Mouse (Mus musculus) hindbrain, embryonic 14.5 days (tissue): ENCODE data around the gene Smarcd2. TPM values are rescaled to one million over a fixed set of nuclear protein-coding genes. Genes with fewer than 3 reads are reported as not detected.
"Not testable (repeated sequence)": the region's sequence is repeated elsewhere in the genome, so short reads cannot be mapped to it uniquely, and the experiment has no call there.

Source experiments
- ATAC-seq: fragments of 200-750 bp; cut with Nextera tagmentation; 2 replicates; pipeline ENCODE4 v1.8.0; 2017; ENCODE audit warnings: moderate number of reproducible peaks, mild to moderate bottlenecking, moderate TSS enrichment, moderate library complexity; ENCODE audit not compliant: low FRiP score
- DNase-seq: peaks from one replicate; pipeline ENCODE4 v3.0.0-alpha.2; 2015; ENCODE audit warnings: low spot score
- H3K27ac ChIP-seq: fragments of 300-500 bp; sonication (generic); 2 replicates; pipeline ENCODE4 v1.5.1; 2014; ENCODE audit warnings: mild to moderate bottlenecking, moderate library complexity
- H3K27me3 ChIP-seq: fragments of 300-500 bp; sonication (generic); 2 replicates; pipeline ENCODE4 v1.6.1; 2014; ENCODE audit warnings: mild to moderate bottlenecking, low read length, mixed read lengths; ENCODE audit not compliant: control insufficient read depth, insufficient read depth
- H3K36me3 ChIP-seq: fragments of 300-500 bp; sonication (generic); replicated peaks from 2 replicates; pipeline ENCODE4 v1.6.1; 2014; ENCODE audit not compliant: control insufficient read depth, insufficient read depth
- H3K4me1 ChIP-seq: fragments of 300-500 bp; sonication (generic); replicated peaks from 2 replicates; pipeline ENCODE4 v1.6.1; 2014; ENCODE audit warnings: antibody characterized with exemption, low read length, mixed read lengths; ENCODE audit not compliant: control insufficient read depth, insufficient read depth
- H3K4me2 ChIP-seq: fragments of 300-500 bp; sonication (generic); replicated peaks from 2 replicates; pipeline ENCODE4 v1.6.1; 2014; ENCODE audit warnings: mild to moderate bottlenecking, moderate library complexity
- H3K4me3 ChIP-seq: fragments of 300-500 bp; sonication (generic); replicated peaks from 2 replicates; pipeline ENCODE4 v1.5.1; 2014; ENCODE audit warnings: mild to moderate bottlenecking, low read length
- H3K9ac ChIP-seq: fragments of 300-500 bp; sonication (generic); 2 replicates; pipeline ENCODE4 v1.6.1; 2014
- H3K9me3 ChIP-seq: fragments of 300-500 bp; sonication (generic); 2 replicates; pipeline ENCODE4 v1.6.1; 2016; ENCODE audit warnings: low read length; ENCODE audit not compliant: control insufficient read depth
- WGBS: fragments of 180-500 bp; shearing (Covaris S2); extraction: QIAGEN DNeasy Blood & Tissue Kit; methylation state at CpG from one replicate; pipeline ENCODE4 v1.1.7; 2014; 5-methylcytosine and 5-hydroxymethylcytosine counted together
- polyA plus RNA-seq: library from polyadenylated mRNA; unstranded; fragments of >200 nt; fragmentation: Nextera tagmentation; extraction: Ambion mirVana; gene quantifications from 2 replicates; pipeline ENCODE4 v1.2.1, GENCODE M21; 2014

Smarcd2 gene
- polyA plus RNA-seq, 1 experiment from 2014 or later, result 16.8 TPM

DNA sequence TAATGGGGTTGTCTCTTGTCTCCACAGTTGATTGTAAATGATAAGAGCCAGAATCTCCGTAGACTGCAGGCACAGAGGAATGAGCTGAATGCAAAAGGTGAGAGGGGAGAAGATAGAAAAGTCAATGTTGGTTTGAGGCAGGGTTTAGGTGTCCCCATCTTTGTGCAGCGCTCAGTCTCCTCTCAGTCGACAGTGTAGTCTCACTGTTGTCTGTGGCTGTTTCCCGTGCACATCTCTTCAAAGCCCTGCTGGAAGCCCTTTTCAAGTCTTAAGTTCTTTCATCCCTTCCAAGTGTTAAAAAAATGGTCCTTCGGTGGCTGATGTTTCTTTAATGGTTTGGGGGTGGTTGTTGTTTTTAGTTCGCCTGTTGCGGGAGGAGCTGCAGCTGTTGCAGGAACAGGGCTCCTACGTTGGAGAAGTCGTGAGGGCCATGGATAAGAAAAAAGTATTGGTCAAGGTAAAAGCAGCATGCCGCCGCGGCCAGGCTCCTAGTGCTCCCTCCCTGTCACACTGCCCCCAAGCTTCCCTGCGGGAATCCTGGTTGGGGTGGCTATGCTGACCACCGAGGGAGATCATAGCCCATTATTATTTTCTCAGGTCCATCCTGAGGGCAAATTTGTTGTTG, 11.8 kb downstream of the Smarcd2 start:
- Histone ChIP-seq H3K27me3 (no peaks in the 10 kb centered on the region), H3K4me3 (no peak overlapping the region), H3K4me1 (peaks cover 9% of the 10 kb centered on the region), H3K9me3 (no peaks in the 10 kb centered on the region), H3K4me2 (no peak overlapping the region), H3K9ac (no peak overlapping the region), H3K36me3 (peaks cover 74% of the 10 kb centered on the region), H3K27ac (no peak overlapping the region)
- ATAC-seq (no peak), DNase-seq (no peak)
- WGBS, result 88% methylated on average over 14 of the region's 14 CpGs

DNA sequence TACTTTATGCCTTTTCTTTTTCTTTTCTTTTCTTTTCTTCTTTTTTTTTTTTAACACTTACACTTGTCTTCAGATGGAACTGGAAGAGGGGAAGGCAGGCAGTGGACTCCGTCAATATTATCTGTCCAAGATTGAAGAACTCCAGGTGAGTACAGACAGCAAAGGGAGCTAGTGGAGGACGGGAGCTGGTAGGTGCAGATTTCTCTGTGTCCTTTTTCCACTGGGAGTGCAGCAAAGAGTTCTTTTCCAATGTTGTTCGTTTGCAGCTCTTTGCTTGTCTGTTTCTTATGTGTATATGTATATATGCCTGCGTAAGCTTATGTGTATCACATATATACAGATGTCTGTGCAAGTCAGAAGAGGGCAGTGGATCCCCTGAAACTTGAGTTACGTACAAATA, 16.0 kb downstream of the Smarcd2 start:
- peaks cover 18% of the 10 kb centered on the region for H3K4me1 ChIP-seq
- H3K4me2 ChIP-seq, result peak overlapping the region; percentile 97
- no peaks in the 10 kb centered on the region for H3K9me3 ChIP-seq
- ATAC-seq (no peak), DNase-seq (no peak)
- peak overlapping the region; percentile 88 for H3K9ac ChIP-seq
- peaks cover 56% of the 10 kb centered on the region for H3K36me3 ChIP-seq
- 81% methylated on average over 5 of the region's 5 CpGs for WGBS
- H3K27ac ChIP-seq, result 0 out of 2 replicates have a peak overlapping the region, but pooled peaks have one; percentile 79
- peak overlapping the region; percentile 77 for H3K4me3 ChIP-seq
- no peaks in the 10 kb centered on the region for H3K27me3 ChIP-seq

DNA sequence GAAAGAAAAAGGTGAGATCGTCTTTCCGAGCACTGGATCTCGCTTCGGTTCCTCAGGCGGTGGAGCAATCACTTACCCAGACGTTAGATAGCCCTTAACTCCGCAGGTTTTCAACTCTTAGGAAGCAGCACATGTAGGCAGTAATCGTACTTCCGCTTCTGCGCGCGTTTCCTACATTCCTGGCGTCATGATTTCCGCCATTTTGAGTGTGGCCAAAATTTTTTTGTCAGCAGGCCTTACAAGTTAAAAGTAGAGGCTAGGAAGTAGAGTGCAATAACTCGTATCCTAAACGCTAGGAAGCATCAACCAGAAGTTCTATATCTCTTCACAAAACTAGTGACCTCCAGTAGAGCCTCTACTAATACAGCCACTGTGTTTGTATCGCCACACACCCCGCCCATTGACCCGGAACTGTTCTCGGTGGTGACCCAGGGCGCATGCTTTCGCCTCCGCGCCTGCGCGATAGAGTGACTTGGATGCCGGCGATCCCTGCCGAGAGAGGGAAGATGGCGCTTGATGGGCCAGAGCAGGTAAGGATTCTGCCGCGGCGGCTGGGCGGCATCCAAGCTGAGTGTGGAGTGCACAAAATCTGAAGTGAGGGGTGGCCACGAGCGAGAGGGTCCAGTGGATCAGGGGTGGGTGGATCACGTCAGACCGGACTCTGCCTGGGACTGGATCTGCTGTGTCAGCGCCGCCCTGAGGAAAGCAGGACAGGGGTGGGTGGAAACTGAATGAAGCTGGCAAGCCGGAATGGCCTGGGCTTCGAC, 16.9 kb downstream of the Smarcd2 start, which contains the start of the genes Ftsj3 and Psmc5:
Gene Ftsj3 (minus strand): TSS at position 395 of the 767 bp plus-strand sequence.
Gene Psmc5 (plus strand): TSS at position 470 of the 767 bp plus-strand sequence.
- H3K9ac ChIP-seq, result peak within 1 kb of the TSS; percentile 88
- peak within 1 kb of the TSS; percentile 97 for H3K4me2 ChIP-seq
- H3K27me3 ChIP-seq, result no peaks in the 10 kb centered on the region
- DNase-seq (peak; percentile 97), ATAC-seq (peak; percentile 94)
- peak within 1 kb of the TSS; percentile 79 for H3K27ac ChIP-seq
- no peaks in the 10 kb centered on the region for H3K9me3 ChIP-seq
- H3K4me3 ChIP-seq, result peak within 1 kb of the TSS; percentile 77
- under 1% methylated on average over 42 of the region's 42 CpGs for WGBS
- peaks cover 56% of the 10 kb centered on the region for H3K36me3 ChIP-seq
- peaks cover 18% of the 10 kb centered on the region for H3K4me1 ChIP-seq

DNA sequence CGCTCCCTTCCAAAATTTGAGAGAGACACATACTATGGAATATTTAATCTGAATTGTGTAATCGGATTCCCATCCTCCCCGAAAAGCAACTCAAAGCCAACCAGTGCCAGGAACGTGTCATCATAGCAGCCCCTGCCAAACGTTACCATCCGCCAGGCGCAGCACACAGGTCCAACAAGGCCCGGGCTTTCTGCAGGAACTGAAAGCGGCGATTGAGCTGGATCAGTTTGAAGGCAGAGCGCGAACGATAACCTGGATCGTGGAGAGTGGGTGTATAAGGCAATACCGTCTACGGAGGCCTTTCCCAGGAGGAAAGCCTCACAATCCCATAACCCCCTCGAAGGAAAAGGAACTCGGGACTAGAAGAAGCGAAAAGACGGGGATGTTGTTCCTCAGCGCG, 17.6 kb downstream of the Smarcd2 start:
- DNase-seq (no peak), ATAC-seq (no peak)
- Histone ChIP-seq H3K4me1 (peaks cover 18% of the 10 kb centered on the region), H3K4me3 (peak overlapping the region; percentile 77), H3K27me3 (no peaks in the 10 kb centered on the region), H3K4me2 (peak overlapping the region; percentile 97), H3K27ac (no peak overlapping the region), H3K9me3 (no peaks in the 10 kb centered on the region), H3K9ac (peak overlapping the region; percentile 88), H3K36me3 (peaks cover 57% of the 10 kb centered on the region)
- whole genome bisulfite sequencing, result 5% methylated on average over 22 of the region's 22 CpGs

DNA sequence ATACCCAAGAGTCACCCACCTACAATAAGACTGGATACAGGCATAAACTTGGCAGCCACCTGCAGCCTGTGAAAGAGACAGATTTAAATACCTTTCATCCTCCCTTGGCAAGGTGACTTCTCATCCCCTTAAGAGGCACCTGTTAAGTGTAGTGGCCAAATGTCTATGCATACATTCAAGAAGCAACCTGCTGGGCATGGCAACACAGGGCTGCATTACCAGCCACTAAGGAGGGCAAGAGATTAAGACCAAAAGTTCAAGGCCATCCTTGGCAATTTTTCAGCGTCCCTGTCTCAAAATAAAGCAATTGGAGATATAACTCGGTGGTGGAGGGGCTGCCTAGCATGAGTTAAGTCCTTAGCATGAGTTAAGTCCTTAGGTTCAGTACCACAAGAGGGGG, 18.0 kb downstream of the Smarcd2 start:
- H3K36me3 ChIP-seq, result peaks cover 61% of the 10 kb centered on the region
- H3K27ac ChIP-seq, result no peak overlapping the region
- H3K27me3 ChIP-seq, result no peaks in the 10 kb centered on the region
- 27% methylated on average over 2 of the region's 2 CpGs for WGBS
- H3K4me1 ChIP-seq, result peaks cover 18% of the 10 kb centered on the region
- peak overlapping the region; percentile 88 for H3K9ac ChIP-seq
- no peak for ATAC-seq
- peak overlapping the region; percentile 97 for H3K4me2 ChIP-seq
- no peak for DNase-seq
- peak overlapping the region; percentile 77 for H3K4me3 ChIP-seq
- H3K9me3 ChIP-seq, result no peaks in the 10 kb centered on the region

DNA sequence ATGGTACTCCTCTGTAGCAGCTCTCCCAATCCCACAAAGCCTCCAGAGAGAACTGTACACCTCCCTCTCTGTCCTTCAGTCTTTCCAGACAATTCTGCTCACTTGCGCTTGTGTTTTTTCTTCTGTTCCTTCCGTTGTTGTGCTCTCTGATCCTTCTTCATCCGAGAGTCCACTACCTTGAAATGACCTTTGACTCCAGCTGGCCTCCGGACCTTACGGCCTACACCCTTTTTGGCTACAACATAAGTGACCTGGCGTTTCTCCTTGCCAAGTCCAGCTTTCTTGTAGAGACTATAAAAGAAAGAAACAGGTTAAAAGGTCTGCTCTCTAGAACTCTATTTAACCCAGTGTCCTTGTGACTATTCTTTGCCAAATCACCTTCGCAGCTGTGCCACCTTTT, 23.4 kb downstream of the Smarcd2 start:
- H3K4me1 ChIP-seq, result no peaks in the 10 kb centered on the region
- WGBS, result 92% methylated on average over 7 of the region's 7 CpGs
- no peak overlapping the region for H3K9ac ChIP-seq
- H3K27me3 ChIP-seq, result no peaks in the 10 kb centered on the region
- no peak for DNase-seq
- H3K27ac ChIP-seq, result no peak overlapping the region
- no peak overlapping the region for H3K4me2 ChIP-seq
- peaks cover 97% of the 10 kb centered on the region for H3K36me3 ChIP-seq
- H3K4me3 ChIP-seq, result no peak overlapping the region
- ATAC-seq, result no peak
- H3K9me3 ChIP-seq, result no peaks in the 10 kb centered on the region

DNA sequence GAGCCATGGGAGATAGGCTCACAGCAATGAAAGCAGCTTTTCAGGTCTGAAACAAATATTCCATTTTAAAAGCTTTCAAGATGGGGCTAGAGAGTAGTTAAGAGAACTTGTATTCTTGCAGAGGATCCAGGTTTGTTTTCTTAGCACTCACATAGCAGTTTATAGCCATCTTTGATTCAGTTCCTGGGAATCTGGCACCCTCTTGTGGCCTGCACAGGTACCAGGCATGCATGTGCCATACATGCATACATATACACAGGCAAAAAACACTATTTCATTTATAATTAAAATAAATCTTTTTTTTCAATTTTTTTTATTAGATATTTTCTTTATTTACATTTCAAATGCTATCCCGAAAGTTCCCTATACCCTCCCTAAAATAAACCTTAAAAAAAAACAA, 25.9 kb downstream of the Smarcd2 start:
- Histone ChIP-seq H3K4me1 (no peaks in the 10 kb centered on the region), H3K27ac (no peak overlapping the region), H3K27me3 (no peaks in the 10 kb centered on the region), H3K4me3 (no peak overlapping the region), H3K4me2 (no peak overlapping the region), H3K9me3 (no peaks in the 10 kb centered on the region), H3K36me3 (peaks cover 100% of the 10 kb centered on the region), H3K9ac (no peak overlapping the region)
- no peak for ATAC-seq
- 98% methylated on average over 1 of the region's 1 CpGs for WGBS
- DNase-seq, result no peak

GRCm38 (mm10) chr11:106233978-106234377, 38.8 kb downstream of the Smarcd2 start:
- not testable (repeated sequence) for H3K4me1 ChIP-seq, H3K4me3 ChIP-seq, ATAC-seq, H3K27me3 ChIP-seq, H3K27ac ChIP-seq, DNase-seq, H3K9ac ChIP-seq, H3K9me3 ChIP-seq, H3K4me2 ChIP-seq
- WGBS, result 82% methylated on average over 8 of the region's 8 CpGs
- H3K36me3 ChIP-seq, result peaks cover 91% of the 10 kb centered on the region

DNA sequence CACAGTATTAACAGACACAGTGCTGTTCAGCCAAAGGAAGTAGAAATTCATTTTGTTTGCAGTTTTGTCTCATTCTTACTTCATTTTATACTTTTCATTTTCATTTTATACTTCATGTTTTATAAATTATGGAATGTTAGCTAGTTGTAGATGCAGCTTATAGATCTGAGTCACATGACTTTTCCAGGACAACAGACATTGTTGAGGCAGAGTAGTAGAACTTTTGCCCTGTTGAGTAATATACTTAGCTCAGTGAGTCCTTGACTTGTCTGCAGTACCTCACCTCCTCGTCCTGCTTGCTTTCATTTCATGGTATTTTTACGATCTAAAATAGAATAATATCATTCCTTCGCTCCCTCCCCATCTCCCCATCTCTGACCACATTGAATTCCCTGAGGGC, 52.2 kb downstream of the Smarcd2 start:
- H3K27me3 ChIP-seq, result no peaks in the 10 kb centered on the region
- H3K27ac ChIP-seq, result no peak overlapping the region
- ATAC-seq, result no peak
- no peak overlapping the region for H3K4me2 ChIP-seq
- no peak overlapping the region for H3K4me3 ChIP-seq
- peaks cover 19% of the 10 kb centered on the region for H3K36me3 ChIP-seq
- H3K9me3 ChIP-seq, result no peaks in the 10 kb centered on the region
- no peak for DNase-seq
- 82% methylated on average over 3 of the region's 3 CpGs for whole genome bisulfite sequencing
- peaks cover 20% of the 10 kb centered on the region for H3K4me1 ChIP-seq
- no peak overlapping the region for H3K9ac ChIP-seq
